Mouse (Mus musculus) limb, embryonic 11.5 days (tissue): ENCODE data around the gene Ankrd45. TPM values are rescaled to one million over a fixed set of nuclear protein-coding genes. Genes with fewer than 3 reads are reported as not detected.
"Not testable (repeated sequence)": the region's sequence is repeated elsewhere in the genome, so short reads cannot be mapped to it uniquely, and the experiment has no call there.

Experiments used
- ATAC-seq: fragments of 200-750 bp; cut with Nextera tagmentation; 2 replicates; pipeline ENCODE4 v1.8.0; 2017; ENCODE audit warnings: low read depth; ENCODE audit not compliant: insufficient number of reproducible peaks, low FRiP score, low TSS enrichment
- DNase-seq: peaks from one replicate; pipeline ENCODE4 v3.0.0-alpha.2; 2015; ENCODE audit warnings: low spot score
- H3K27ac ChIP-seq: fragments of 300-500 bp; sonication (generic); replicated peaks from 2 replicates; pipeline ENCODE4 v1.5.1; 2014; ENCODE audit warnings: low read depth, mild to moderate bottlenecking, low read length
- H3K27me3 ChIP-seq: fragments of 300-500 bp; sonication (generic); 2 replicates; pipeline ENCODE4 v1.6.1; 2014; ENCODE audit warnings: mild to moderate bottlenecking, low read length, mixed read lengths; ENCODE audit not compliant: control insufficient read depth, insufficient read depth
- H3K36me3 ChIP-seq: fragments of 300-500 bp; sonication (generic); 2 replicates; pipeline ENCODE4 v1.6.1; 2014; ENCODE audit warnings: mild to moderate bottlenecking, low read length, moderate library complexity, mixed read lengths; ENCODE audit not compliant: control insufficient read depth, insufficient read depth
- H3K4me1 ChIP-seq: fragments of 300-500 bp; sonication (generic); 2 replicates; pipeline ENCODE4 v1.6.1; 2014; ENCODE audit warnings: low read length, mixed read lengths; ENCODE audit not compliant: control insufficient read depth, insufficient read depth
- H3K4me2 ChIP-seq: fragments of 300-500 bp; sonication (generic); 2 replicates; pipeline ENCODE4 v1.6.1; 2014; ENCODE audit warnings: low read depth, mild to moderate bottlenecking, moderate library complexity; ENCODE audit not compliant: severe bottlenecking
- H3K4me3 ChIP-seq: fragments of 300-500 bp; sonication (generic); 2 replicates; pipeline ENCODE4 v1.5.1; 2014; ENCODE audit warnings: low read depth, low read length
- H3K9ac ChIP-seq: fragments of 300-500 bp; sonication (generic); 2 replicates; pipeline ENCODE4 v1.6.1; 2014; ENCODE audit warnings: mild to moderate bottlenecking, low read length
- H3K9me3 ChIP-seq: fragments of 300-500 bp; sonication (generic); 2 replicates; pipeline ENCODE4 v1.6.1; 2016; ENCODE audit warnings: low read length; ENCODE audit not compliant: control insufficient read depth
- WGBS: fragments of 180-500 bp; shearing (Covaris S2); extraction: QIAGEN DNeasy Blood & Tissue Kit; methylation state at CpG from one replicate; pipeline ENCODE4 v1.1.7; 2014; 5-methylcytosine and 5-hydroxymethylcytosine counted together
- polyA plus RNA-seq: library from polyadenylated mRNA; unstranded; fragments of >200 nt; fragmentation: Nextera tagmentation; extraction: Ambion mirVana; gene quantifications from 2 replicates; pipeline ENCODE4 v1.2.1, GENCODE M21; 2014

Gene Ankrd45
- polyA plus RNA-seq, 1 experiment from 2014 or later, result 3.8 TPM

GRCm38 (mm10) chr1:161130726-161131664, 11.5 kb upstream of the Ankrd45 start, which contains the start of gene Klhl20:
Gene Klhl20 (minus strand): TSS chr1:161131511.
- DNase-seq (peak; percentile 99), ATAC-seq (peak; percentile 90)
- H3K27me3 ChIP-seq, result no peaks in the 10 kb centered on the region
- no peaks in the 10 kb centered on the region for H3K9me3 ChIP-seq
- no peaks in the 10 kb centered on the region for H3K36me3 ChIP-seq
- H3K4me2 ChIP-seq, result peak within 1 kb of the TSS; percentile 81
- H3K4me1 ChIP-seq, result peaks cover 5% of the 10 kb centered on the region; the same call in 1 of the 2 replicates
- H3K27ac ChIP-seq, result peak within 1 kb of the TSS; percentile 62
- 3% methylated on average over 41 of the region's 41 CpGs for WGBS
- peak within 1 kb of the TSS; percentile 90 for H3K9ac ChIP-seq
- H3K4me3 ChIP-seq, result peak within 1 kb of the TSS; percentile 88

- Histone ChIP-seq H3K4me2 (no peak overlapping the region), H3K9me3 (no peaks in the 10 kb centered on the region), H3K27ac (no peak overlapping the region), H3K36me3 (no peaks in the 10 kb centered on the region), H3K9ac (no peak overlapping the region), H3K4me1 (peaks cover 4% of the 10 kb centered on the region; the same call in 1 of the 2 replicates), H3K27me3 (no peaks in the 10 kb centered on the region), H3K4me3 (no peak overlapping the region)
- WGBS, result 74% methylated on average over 2 of the region's 2 CpGs
- no peak for DNase-seq
- ATAC-seq, result no peak
These were observed 3.0 kb upstream of the Ankrd45 start for GRCm38 (mm10) chr1:161139496-161139895.

GRCm38 (mm10) chr1:161140026-161140762, 2.3 kb upstream of the Ankrd45 start:
- Histone ChIP-seq H3K4me1 (peaks cover 4% of the 10 kb centered on the region; the same call in 1 of the 2 replicates), H3K36me3 (no peaks in the 10 kb centered on the region), H3K9ac (no peak overlapping the region), H3K4me3 (no peak overlapping the region), H3K27me3 (no peaks in the 10 kb centered on the region), H3K4me2 (no peak overlapping the region), H3K9me3 (no peaks in the 10 kb centered on the region), H3K27ac (no peak overlapping the region)
- ATAC-seq, result no peak
- no peak for DNase-seq
- 79% methylated on average over 9 of the region's 9 CpGs for WGBS

GRCm38 (mm10) chr1:161143216-161143615, 725 bp downstream of the Ankrd45 start:
- no peak overlapping the region for H3K27ac ChIP-seq
- H3K27me3 ChIP-seq, result no peaks in the 10 kb centered on the region
- no peak overlapping the region; the same call in 1 of the 2 replicates for H3K4me2 ChIP-seq
- no peak for ATAC-seq
- DNase-seq, result no peak
- no peak overlapping the region for H3K9ac ChIP-seq
- no peaks in the 10 kb centered on the region for H3K36me3 ChIP-seq
- 93% methylated on average over 7 of the region's 7 CpGs for WGBS
- H3K9me3 ChIP-seq, result no peaks in the 10 kb centered on the region
- H3K4me1 ChIP-seq, result peaks cover 4% of the 10 kb centered on the region; the same call in 1 of the 2 replicates
- no peak overlapping the region for H3K4me3 ChIP-seq

GRCm38 (mm10) chr1:161145611-161146010, 3.1 kb downstream of the Ankrd45 start:
- WGBS, result 85% methylated on average over 8 of the region's 8 CpGs
- not testable (repeated sequence) for H3K27ac ChIP-seq, H3K36me3 ChIP-seq, DNase-seq, H3K9me3 ChIP-seq, H3K4me2 ChIP-seq, H3K27me3 ChIP-seq, H3K9ac ChIP-seq, H3K4me1 ChIP-seq, ATAC-seq, H3K4me3 ChIP-seq

- H3K9ac ChIP-seq, result no peak overlapping the region
- 75% methylated on average over 2 of the region's 2 CpGs for WGBS
- no peak overlapping the region for H3K4me3 ChIP-seq
- H3K4me2 ChIP-seq, result no peak overlapping the region
- ATAC-seq (no peak), DNase-seq (no peak)
- no peaks in the 10 kb centered on the region for H3K9me3 ChIP-seq
- H3K4me1 ChIP-seq, result no peaks in the 10 kb centered on the region
- H3K27ac ChIP-seq, result no peak overlapping the region
- H3K36me3 ChIP-seq, result no peaks in the 10 kb centered on the region
- H3K27me3 ChIP-seq, result no peaks in the 10 kb centered on the region
These were observed 5.4 kb downstream of the Ankrd45 start for GRCm38 (mm10) chr1:161147888-161148287.

GRCm38 (mm10) chr1:161151098-161151497, 8.6 kb downstream of the Ankrd45 start:
- H3K4me3 ChIP-seq, result no peak overlapping the region
- DNase-seq (no peak), ATAC-seq (no peak)
- no peaks in the 10 kb centered on the region for H3K27me3 ChIP-seq
- no peaks in the 10 kb centered on the region for H3K9me3 ChIP-seq
- WGBS, result 80% methylated on average over 6 of the region's 6 CpGs
- H3K4me1 ChIP-seq, result no peaks in the 10 kb centered on the region
- no peak overlapping the region for H3K9ac ChIP-seq
- H3K36me3 ChIP-seq, result no peaks in the 10 kb centered on the region
- no peak overlapping the region for H3K4me2 ChIP-seq
- no peak overlapping the region for H3K27ac ChIP-seq

GRCm38 (mm10) chr1:161156546-161156945, 14.1 kb downstream of the Ankrd45 start:
- no peak overlapping the region for H3K4me3 ChIP-seq
- no peak overlapping the region for H3K4me2 ChIP-seq
- no peaks in the 10 kb centered on the region for H3K4me1 ChIP-seq
- WGBS, result 87% methylated on average over 10 of the region's 10 CpGs
- H3K9me3 ChIP-seq, result no peaks in the 10 kb centered on the region
- H3K9ac ChIP-seq, result no peak overlapping the region
- no peaks in the 10 kb centered on the region for H3K27me3 ChIP-seq
- no peak overlapping the region for H3K27ac ChIP-seq
- no peaks in the 10 kb centered on the region for H3K36me3 ChIP-seq
- no peak for DNase-seq
- ATAC-seq, result no peak
